Mouse (Mus musculus) cortical plate, adult 2 months (tissue): ENCODE results near the gene Arnt2.

Source experiments
- CTCF ChIP-seq: fragments of 200-500 bp; IDR thresholded peaks from 2 replicates; pipeline ENCODE4 v1.5.1; 2011; ENCODE audit warnings: mild to moderate bottlenecking, control low read depth, low read length; ENCODE audit not compliant: insufficient read depth; ENCODE audit errors: extremely low read depth
- POLR2A ChIP-seq: fragments of 200-500 bp; IDR thresholded peaks from 2 replicates; pipeline ENCODE4 v1.6.1; 2011; ENCODE audit warnings: mild to moderate bottlenecking, low read length, control low read depth; ENCODE audit not compliant: insufficient read depth; ENCODE audit errors: extremely low read depth

GRCm38 (mm10) chr7:84396581-84396980, 13.4 kb downstream of the Arnt2 start:
- no peak for TF ChIP-seq POLR2A
- no peak for TF ChIP-seq CTCF
